Mouse (Mus musculus): ENCODE results near the gene Srpk2. TPM values are rescaled to one million over a fixed set of nuclear protein-coding genes. Genes with fewer than 3 reads are reported as not detected.
A peak's percentile ranks its signal among the peaks of the same experiment; 100 is the strongest.

Gene Srpk2
- polyA plus RNA-seq, 1 experiment from 2014 or later = 41.9 TPM

GRCm38 (mm10) chr5:23617104-23617415 lies 67.4 kb downstream of the Srpk2 start:
- TF ChIP-seq CTCF (IDR thresholded peaks at IDR 0.05; ENCODE audit: low read depth) = no peak
- Histone ChIP-seq H3K9me3 (replicated peaks; ENCODE audit: low read length) (no peaks in the 10 kb centered on the region), H3K4me2 (ENCODE audit: low read length) (peak overlapping the region; percentile 67), H3K4me3 (replicated peaks; ENCODE audit: low read depth, low read length) (peak overlapping the region; percentile 56), H3K9ac (ENCODE audit: low read depth, low read length) (peak overlapping the region; percentile 62), H3K36me3 (ENCODE audit: insufficient read depth, low read length) (no peaks in the 10 kb centered on the region), H3K27me3 (ENCODE audit: insufficient read depth, low read length) (no peaks in the 10 kb centered on the region), H3K4me1 (replicated peaks; ENCODE audit: insufficient read depth, low read length) (0 out of 2 replicates have a peak, but pooled peaks cover 8% of the 10 kb centered on the region), H3K27ac (peak overlapping the region; percentile 84)
- DNase-seq (ENCODE audit: low spot score) = no peak
- WGBS = 16% methylated on average over 5 of the region's 5 CpGs
- ATAC-seq (replicated peaks; ENCODE audit: low FRiP score, low read depth) = no peak

- H3K27ac ChIP-seq = peak overlapping the region; percentile 84
- DNase-seq (ENCODE audit: low spot score) = peak; percentile 92
- H3K36me3 ChIP-seq (ENCODE audit: insufficient read depth, low read length) = no peaks in the 10 kb centered on the region
- H3K9ac ChIP-seq (ENCODE audit: low read depth, low read length) = peak overlapping the region; percentile 62
- H3K4me1 ChIP-seq (replicated peaks; ENCODE audit: insufficient read depth, low read length) = 0 out of 2 replicates have a peak, but pooled peaks cover 8% of the 10 kb centered on the region
- 3% methylated on average over 11 of the region's 11 CpGs for WGBS
- ATAC-seq (replicated peaks; ENCODE audit: low FRiP score, low read depth) = peak; percentile 65
- no peaks in the 10 kb centered on the region for H3K9me3 ChIP-seq (replicated peaks; ENCODE audit: low read length)
- peak overlapping the region; percentile 56 for H3K4me3 ChIP-seq (replicated peaks; ENCODE audit: low read depth, low read length)
- H3K27me3 ChIP-seq (ENCODE audit: insufficient read depth, low read length) = no peaks in the 10 kb centered on the region
- 0 out of 2 replicates have a peak, but pooled peaks have one; percentile 19 for TF ChIP-seq CTCF (IDR thresholded peaks at IDR 0.05; ENCODE audit: low read depth)
- peak overlapping the region; percentile 67 for H3K4me2 ChIP-seq (ENCODE audit: low read length)
These were observed 67.9 kb downstream of the Srpk2 start for GRCm38 (mm10) chr5:23616270-23617103.

- Histone ChIP-seq H3K9me3 (replicated peaks; ENCODE audit: low read length) (no peaks in the 10 kb centered on the region), H3K4me1 (replicated peaks; ENCODE audit: insufficient read depth, low read length) (0 out of 2 replicates have a peak, but pooled peaks cover 8% of the 10 kb centered on the region), H3K9ac (ENCODE audit: low read depth, low read length) (peak overlapping the region; percentile 62), H3K4me3 (replicated peaks; ENCODE audit: low read depth, low read length) (peak overlapping the region; percentile 56), H3K4me2 (ENCODE audit: low read length) (peak overlapping the region; percentile 67), H3K36me3 (ENCODE audit: insufficient read depth, low read length) (no peaks in the 10 kb centered on the region), H3K27ac (peak overlapping the region; percentile 84), H3K27me3 (ENCODE audit: insufficient read depth, low read length) (no peaks in the 10 kb centered on the region)
- TF ChIP-seq CTCF (IDR thresholded peaks at IDR 0.05; ENCODE audit: low read depth) = no peak
- 18% methylated on average over 5 of the region's 5 CpGs for WGBS
- ATAC-seq (replicated peaks; ENCODE audit: low FRiP score, low read depth) (no peak), DNase-seq (ENCODE audit: low spot score) (no peak)
These were observed 68.7 kb downstream of the Srpk2 start for GRCm38 (mm10) chr5:23615586-23616269.

- 87% methylated on average over 3 of the region's 3 CpGs for WGBS
- Histone ChIP-seq H3K27me3 (ENCODE audit: insufficient read depth, low read length) (no peaks in the 10 kb centered on the region), H3K36me3 (ENCODE audit: insufficient read depth, low read length) (no peaks in the 10 kb centered on the region), H3K4me3 (replicated peaks; ENCODE audit: low read depth, low read length) (no peak overlapping the region), H3K9me3 (replicated peaks; ENCODE audit: low read length) (no peaks in the 10 kb centered on the region), H3K4me2 (ENCODE audit: low read length) (no peak overlapping the region), H3K4me1 (replicated peaks; ENCODE audit: insufficient read depth, low read length) (0 out of 2 replicates have a peak, but pooled peaks cover 8% of the 10 kb centered on the region), H3K27ac (no peak overlapping the region), H3K9ac (ENCODE audit: low read depth, low read length) (no peak overlapping the region)
- TF ChIP-seq CTCF (IDR thresholded peaks at IDR 0.05; ENCODE audit: low read depth) = no peak
- ATAC-seq (replicated peaks; ENCODE audit: low FRiP score, low read depth) (no peak), DNase-seq (ENCODE audit: low spot score) (no peak)
These were observed 71.6 kb downstream of the Srpk2 start for GRCm38 (mm10) chr5:23612856-23613255.

- WGBS = 76% methylated on average over 7 of the region's 7 CpGs
- peak; percentile 18 for DNase-seq (ENCODE audit: low spot score)
- no peak for TF ChIP-seq CTCF (IDR thresholded peaks at IDR 0.05; ENCODE audit: low read depth)
- Histone ChIP-seq H3K9me3 (replicated peaks; ENCODE audit: low read length) (no peaks in the 10 kb centered on the region), H3K4me3 (replicated peaks; ENCODE audit: low read depth, low read length) (no peak overlapping the region), H3K4me1 (replicated peaks; ENCODE audit: insufficient read depth, low read length) (no peaks in the 10 kb centered on the region), H3K9ac (ENCODE audit: low read depth, low read length) (no peak overlapping the region), H3K36me3 (ENCODE audit: insufficient read depth, low read length) (no peaks in the 10 kb centered on the region), H3K27ac (no peak overlapping the region), H3K4me2 (ENCODE audit: low read length) (no peak overlapping the region), H3K27me3 (ENCODE audit: insufficient read depth, low read length) (no peaks in the 10 kb centered on the region)
- no peak for ATAC-seq (replicated peaks; ENCODE audit: low FRiP score, low read depth)
These were observed 80.2 kb downstream of the Srpk2 start for GRCm38 (mm10) chr5:23604036-23604705.
